Mouse (Mus musculus): ENCODE measurements around the gene Clec4f. TPM values are rescaled to one million over a fixed set of nuclear protein-coding genes. Genes with fewer than 3 reads are reported as not detected.

Gene Clec4f
- polyA plus RNA-seq (2014; fragmentation: Nextera tagmentation; extraction: Ambion mirVana) = 0.19 TPM in 1 of 2 replicates, not detected in the other

DNA sequence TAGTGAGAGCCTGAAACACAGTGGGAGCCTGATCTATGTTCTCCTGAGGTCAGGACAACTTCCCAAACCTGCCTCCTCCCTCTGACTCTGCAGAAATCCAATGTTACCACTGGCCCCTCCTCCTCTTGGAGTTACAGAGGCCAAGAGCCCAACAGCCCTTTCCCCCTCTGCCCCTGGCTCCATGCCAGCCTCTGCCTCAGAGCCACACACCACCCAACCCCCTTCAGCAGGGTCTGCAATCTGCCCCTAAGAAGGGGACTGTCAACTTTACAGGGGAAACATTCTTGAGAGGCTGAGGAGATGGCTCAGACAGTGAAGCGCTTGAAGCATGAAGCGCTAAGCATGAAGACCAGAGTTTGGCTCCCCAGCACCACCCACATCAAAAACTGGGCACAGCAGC, at the start of gene Clec4f:
Gene Clec4f, minus strand, starts transcription at position 101 of the 400 bp plus-strand sequence.
- H3K4me2 ChIP-seq = no peak within 1 kb of the TSS
- H3K9ac ChIP-seq (ENCODE audit: low read depth, low read length) = no peak within 1 kb of the TSS
- H3K27me3 ChIP-seq (ENCODE audit: control insufficient read depth, insufficient read depth, low read length) = no peaks in the 10 kb centered on the region
- no peak within 1 kb of the TSS for H3K4me3 ChIP-seq (ENCODE audit: low read depth, low read length)
- H3K27ac ChIP-seq (ENCODE audit: low read depth, low read length) = no peak within 1 kb of the TSS
- whole genome bisulfite sequencing (ENCODE audit: insufficient replicate concordance) = 93% methylated on average over 2 of the region's 2 CpGs
- H3K9me3 ChIP-seq (replicated peaks; ENCODE audit: control insufficient read depth, low read length) = no peaks in the 10 kb centered on the region
- H3K4me1 ChIP-seq (ENCODE audit: control insufficient read depth, insufficient read depth, low read length) = no peaks in the 10 kb centered on the region
- ATAC-seq (replicated peaks; ENCODE audit: insufficient number of reproducible peaks, low FRiP score, low TSS enrichment) = no peak
- no peaks in the 10 kb centered on the region for H3K36me3 ChIP-seq (ENCODE audit: control insufficient read depth, insufficient read depth, low read length)

DNA sequence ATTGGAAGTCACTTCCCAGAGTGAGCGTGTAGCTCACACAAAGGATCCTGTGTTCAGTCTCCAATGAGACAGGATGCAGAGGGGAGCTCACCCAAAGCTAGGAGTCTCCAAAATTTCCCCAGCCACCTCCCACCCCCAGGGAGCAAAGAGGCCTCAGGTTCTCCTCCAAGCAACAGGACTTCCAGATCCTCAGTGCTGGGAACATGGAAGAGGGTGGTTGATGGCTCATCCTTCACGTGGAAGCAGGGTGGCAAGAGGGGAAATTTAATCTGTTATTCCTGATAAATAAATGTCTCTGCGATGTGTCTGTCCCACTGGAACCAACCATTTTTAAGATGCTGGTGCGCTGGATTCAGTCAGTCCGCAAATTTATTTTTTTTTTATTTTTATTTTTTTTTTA, 48.7 kb upstream of the Clec4f start:
- Histone ChIP-seq H3K27me3 (ENCODE audit: control insufficient read depth, insufficient read depth, low read length) (peaks cover 93% of the 10 kb centered on the region), H3K4me3 (ENCODE audit: low read depth, low read length) (no peak overlapping the region), H3K4me2 (no peak overlapping the region), H3K4me1 (ENCODE audit: control insufficient read depth, insufficient read depth, low read length) (peaks cover 5% of the 10 kb centered on the region; the same call in 1 of the 2 replicates), H3K9ac (ENCODE audit: low read depth, low read length) (no peak overlapping the region), H3K27ac (ENCODE audit: low read depth, low read length) (no peak overlapping the region), H3K36me3 (ENCODE audit: control insufficient read depth, insufficient read depth, low read length) (no peaks in the 10 kb centered on the region), H3K9me3 (replicated peaks; ENCODE audit: control insufficient read depth, low read length) (no peaks in the 10 kb centered on the region)
- no peak for ATAC-seq (replicated peaks; ENCODE audit: insufficient number of reproducible peaks, low FRiP score, low TSS enrichment)
- WGBS (ENCODE audit: insufficient replicate concordance) = 19% methylated on average over 5 of the region's 5 CpGs

DNA sequence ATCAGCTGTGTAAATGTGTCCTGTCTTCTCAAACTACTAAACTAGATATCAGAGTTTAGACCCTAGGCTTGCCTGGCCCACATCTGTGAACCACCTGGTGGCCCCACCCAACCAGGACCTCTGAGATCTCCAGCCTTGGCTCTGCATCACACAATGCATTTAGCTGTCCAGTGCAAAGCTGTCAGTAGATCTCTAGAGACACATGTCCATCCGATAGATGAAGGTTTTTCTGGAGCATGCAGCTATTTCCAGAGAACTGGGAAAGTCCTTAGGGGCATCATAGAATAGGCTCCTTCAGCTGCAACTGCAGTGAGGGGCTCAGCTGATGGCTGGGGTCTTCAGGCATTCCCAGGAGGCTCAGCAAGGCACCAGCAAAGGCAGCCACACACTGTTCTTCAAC, 48.3 kb upstream of the Clec4f start:
- Histone ChIP-seq H3K4me3 (ENCODE audit: low read depth, low read length) (no peak overlapping the region), H3K9me3 (replicated peaks; ENCODE audit: control insufficient read depth, low read length) (no peaks in the 10 kb centered on the region), H3K27me3 (ENCODE audit: control insufficient read depth, insufficient read depth, low read length) (peaks cover 93% of the 10 kb centered on the region), H3K27ac (ENCODE audit: low read depth, low read length) (no peak overlapping the region), H3K4me1 (ENCODE audit: control insufficient read depth, insufficient read depth, low read length) (peaks cover 5% of the 10 kb centered on the region; the same call in 1 of the 2 replicates), H3K9ac (ENCODE audit: low read depth, low read length) (no peak overlapping the region), H3K36me3 (ENCODE audit: control insufficient read depth, insufficient read depth, low read length) (no peaks in the 10 kb centered on the region), H3K4me2 (no peak overlapping the region)
- no peak for ATAC-seq (replicated peaks; ENCODE audit: insufficient number of reproducible peaks, low FRiP score, low TSS enrichment)
- WGBS (ENCODE audit: insufficient replicate concordance) = 10% methylated on average over 1 of the region's 1 CpGs

DNA sequence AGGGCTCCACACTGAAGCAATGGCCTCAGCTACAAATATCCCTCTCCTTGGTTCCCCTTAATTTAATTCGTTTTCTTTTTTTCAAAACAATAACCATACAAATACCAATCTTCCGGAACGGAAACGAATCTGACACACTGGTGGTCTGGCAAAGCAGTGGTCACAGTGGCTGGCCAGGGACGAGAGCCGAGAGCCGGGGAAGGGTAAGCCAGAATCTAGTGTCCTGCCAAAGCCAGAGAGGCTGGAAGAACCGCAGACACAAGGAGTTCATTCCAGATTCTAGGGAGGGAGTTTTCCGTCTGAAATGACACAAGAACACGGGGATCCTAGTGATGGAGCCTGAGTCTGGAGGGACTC, 47.7 kb upstream of the Clec4f start:
- ATAC-seq (replicated peaks; ENCODE audit: insufficient number of reproducible peaks, low FRiP score, low TSS enrichment) = no peak

DNA sequence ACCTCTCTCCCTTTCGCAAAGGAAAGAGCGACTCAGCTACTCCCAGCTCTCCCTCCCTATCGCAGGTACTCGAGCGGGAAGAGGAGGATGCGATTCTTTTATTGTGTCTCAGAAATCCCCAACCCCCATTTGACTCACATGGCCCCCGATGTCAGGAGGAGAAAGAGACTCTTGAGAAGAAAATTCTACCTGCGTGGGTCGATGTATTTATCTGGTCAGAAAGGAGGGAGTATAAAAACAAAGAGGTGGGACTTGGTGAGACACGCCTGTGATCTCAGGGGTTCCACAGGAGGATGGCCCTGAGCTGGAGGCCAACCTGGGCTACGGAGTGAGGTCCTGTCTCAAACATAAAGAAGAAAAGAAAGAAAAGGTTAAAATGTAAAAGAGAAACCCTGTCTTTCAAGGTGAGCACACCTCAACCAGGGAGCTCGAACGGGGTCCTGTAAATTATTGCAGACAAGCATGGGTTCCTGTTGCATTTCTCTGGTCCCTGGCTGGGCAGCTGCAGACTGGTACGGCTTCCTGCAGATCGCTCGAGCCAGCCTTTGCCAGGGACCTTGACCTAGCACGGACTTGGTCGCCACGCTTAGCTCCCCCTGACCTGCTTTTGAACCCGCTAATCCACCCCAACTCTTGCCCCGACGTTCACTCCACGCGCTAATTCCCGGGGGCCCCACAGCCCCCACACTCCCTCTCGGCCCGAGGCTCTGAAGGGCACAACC, 47.2 kb upstream of the Clec4f start:
- H3K4me1 ChIP-seq (ENCODE audit: control insufficient read depth, insufficient read depth, low read length) = peaks cover 5% of the 10 kb centered on the region; the same call in 1 of the 2 replicates
- no peak overlapping the region for H3K9ac ChIP-seq (ENCODE audit: low read depth, low read length)
- no peak for ATAC-seq (replicated peaks; ENCODE audit: insufficient number of reproducible peaks, low FRiP score, low TSS enrichment)
- H3K9me3 ChIP-seq (replicated peaks; ENCODE audit: control insufficient read depth, low read length) = no peaks in the 10 kb centered on the region
- no peak overlapping the region for H3K27ac ChIP-seq (ENCODE audit: low read depth, low read length)
- H3K4me3 ChIP-seq (ENCODE audit: low read depth, low read length) = no peak overlapping the region
- 1% methylated on average over 27 of the region's 27 CpGs for whole genome bisulfite sequencing (ENCODE audit: insufficient replicate concordance)
- H3K36me3 ChIP-seq (ENCODE audit: control insufficient read depth, insufficient read depth, low read length) = no peaks in the 10 kb centered on the region
- H3K27me3 ChIP-seq (ENCODE audit: control insufficient read depth, insufficient read depth, low read length) = peaks cover 93% of the 10 kb centered on the region
- no peak overlapping the region for H3K4me2 ChIP-seq

More for the DNA sequence above, 47.7 kb upstream of the Clec4f start:
- no peak overlapping the region for H3K9ac ChIP-seq (ENCODE audit: low read depth, low read length)
- H3K27ac ChIP-seq (ENCODE audit: low read depth, low read length) = no peak overlapping the region
- H3K4me1 ChIP-seq (ENCODE audit: control insufficient read depth, insufficient read depth, low read length) = peaks cover 5% of the 10 kb centered on the region; the same call in 1 of the 2 replicates
- H3K4me3 ChIP-seq (ENCODE audit: low read depth, low read length) = no peak overlapping the region
- H3K36me3 ChIP-seq (ENCODE audit: control insufficient read depth, insufficient read depth, low read length) = no peaks in the 10 kb centered on the region
- H3K9me3 ChIP-seq (replicated peaks; ENCODE audit: control insufficient read depth, low read length) = no peaks in the 10 kb centered on the region
- H3K27me3 ChIP-seq (ENCODE audit: control insufficient read depth, insufficient read depth, low read length) = peaks cover 93% of the 10 kb centered on the region
- H3K4me2 ChIP-seq = no peak overlapping the region
- 1% methylated on average over 10 of the region's 10 CpGs for WGBS (ENCODE audit: insufficient replicate concordance)

DNA sequence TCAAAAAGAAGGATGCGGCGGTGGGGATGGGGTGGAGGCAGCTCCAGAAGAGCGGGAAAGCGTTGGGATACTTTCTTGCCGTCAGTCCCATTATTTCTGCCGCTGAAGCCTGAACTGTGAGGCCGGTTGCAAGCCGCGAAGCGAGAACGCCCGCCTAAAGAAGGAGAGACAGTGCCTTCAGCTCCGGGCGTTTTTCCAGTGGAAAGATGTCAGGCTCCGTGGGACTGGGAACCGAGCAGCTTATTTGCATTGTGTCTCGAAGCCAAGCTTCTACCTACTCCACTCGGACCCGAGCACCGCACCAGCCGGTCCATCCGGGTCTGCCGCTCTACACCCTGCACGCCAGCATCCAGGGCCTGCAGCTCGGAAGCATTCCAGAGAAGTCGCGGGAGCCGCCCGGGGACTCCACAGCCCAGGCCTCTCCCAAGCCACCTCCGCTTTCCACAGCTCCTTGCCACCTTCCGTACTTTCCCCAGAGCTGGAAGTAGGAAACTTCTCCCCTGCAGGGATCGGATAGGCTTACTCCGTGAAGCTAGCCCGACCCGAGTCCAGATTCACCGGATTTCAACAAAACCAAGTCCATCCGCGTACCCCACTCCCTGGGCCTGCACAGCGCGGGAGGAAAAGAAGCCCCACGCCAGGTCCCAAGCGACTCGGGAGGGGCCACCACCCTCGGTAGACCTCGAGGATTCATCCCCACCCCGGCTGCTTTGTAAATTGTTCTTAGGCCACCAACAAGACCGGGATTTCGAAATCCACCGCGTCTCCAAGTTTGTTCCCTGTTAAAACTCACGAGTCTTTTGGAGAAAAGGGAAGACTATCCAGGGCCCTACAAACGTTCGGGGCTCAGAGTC, 46.4 kb upstream of the Clec4f start:
- H3K36me3 ChIP-seq (ENCODE audit: control insufficient read depth, insufficient read depth, low read length) = no peaks in the 10 kb centered on the region
- peaks cover 5% of the 10 kb centered on the region; the same call in 1 of the 2 replicates for H3K4me1 ChIP-seq (ENCODE audit: control insufficient read depth, insufficient read depth, low read length)
- peak overlapping the region; percentile 44 for H3K4me2 ChIP-seq
- no peaks in the 10 kb centered on the region for H3K9me3 ChIP-seq (replicated peaks; ENCODE audit: control insufficient read depth, low read length)
- no peak overlapping the region for H3K9ac ChIP-seq (ENCODE audit: low read depth, low read length)
- under 1% methylated on average over 53 of the region's 53 CpGs for WGBS (ENCODE audit: insufficient replicate concordance)
- 0 out of 2 replicates have a peak, but pooled peaks have one; percentile 26 for ATAC-seq (replicated peaks; ENCODE audit: insufficient number of reproducible peaks, low FRiP score, low TSS enrichment)
- H3K4me3 ChIP-seq (ENCODE audit: low read depth, low read length) = peak overlapping the region; percentile 18
- peaks cover 93% of the 10 kb centered on the region for H3K27me3 ChIP-seq (ENCODE audit: control insufficient read depth, insufficient read depth, low read length)
- no peak overlapping the region for H3K27ac ChIP-seq (ENCODE audit: low read depth, low read length)

DNA sequence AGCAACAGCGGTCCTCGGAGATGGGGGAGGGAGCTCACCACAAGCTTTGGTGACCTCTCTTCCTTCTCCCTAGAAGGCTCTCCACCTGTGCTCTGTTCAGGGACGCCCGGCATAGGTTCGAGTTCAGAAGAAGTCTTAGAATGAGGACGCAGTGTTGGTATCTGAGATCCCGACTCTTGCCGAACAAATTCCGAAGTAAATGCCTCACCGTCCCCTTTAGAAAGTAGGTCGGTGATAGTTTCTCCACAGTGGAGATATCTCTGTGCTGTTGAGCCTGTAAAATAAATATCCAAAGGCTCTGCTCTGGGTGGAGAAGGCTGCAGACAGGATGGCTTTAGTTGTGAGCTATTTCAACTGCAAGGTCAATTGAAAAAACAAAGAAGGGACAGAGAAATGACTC, 45.0 kb upstream of the Clec4f start:
- Histone ChIP-seq H3K36me3 (ENCODE audit: control insufficient read depth, insufficient read depth, low read length) (no peaks in the 10 kb centered on the region), H3K9me3 (replicated peaks; ENCODE audit: control insufficient read depth, low read length) (no peaks in the 10 kb centered on the region), H3K4me1 (ENCODE audit: control insufficient read depth, insufficient read depth, low read length) (peaks cover 5% of the 10 kb centered on the region; the same call in 1 of the 2 replicates), H3K9ac (ENCODE audit: low read depth, low read length) (no peak overlapping the region), H3K4me3 (ENCODE audit: low read depth, low read length) (no peak overlapping the region), H3K27ac (ENCODE audit: low read depth, low read length) (no peak overlapping the region), H3K4me2 (no peak overlapping the region), H3K27me3 (ENCODE audit: control insufficient read depth, insufficient read depth, low read length) (peaks cover 93% of the 10 kb centered on the region)
- ATAC-seq (replicated peaks; ENCODE audit: insufficient number of reproducible peaks, low FRiP score, low TSS enrichment) = no peak
- WGBS (ENCODE audit: insufficient replicate concordance) = 0% methylated on average over 11 of the region's 11 CpGs

DNA sequence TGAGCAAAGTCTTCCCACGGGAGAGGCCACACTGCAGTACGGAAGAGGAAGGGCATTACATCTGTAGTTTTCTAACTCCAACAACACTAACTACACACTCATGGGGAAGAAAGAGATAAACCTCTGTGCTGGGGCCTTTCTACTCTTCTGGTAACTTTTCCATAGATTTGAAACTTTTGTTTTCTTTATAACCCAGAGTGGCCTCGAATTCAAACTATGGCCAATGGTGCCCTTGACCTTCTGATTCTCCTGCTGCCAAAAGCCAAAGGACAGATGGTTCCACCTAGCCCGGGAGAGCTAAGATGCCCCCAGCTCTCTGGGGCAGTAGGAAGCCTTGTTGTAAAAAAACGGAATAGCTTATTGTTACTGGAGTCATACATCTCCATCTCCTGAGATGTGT, 44.0 kb upstream of the Clec4f start:
- H3K4me1 ChIP-seq (ENCODE audit: control insufficient read depth, insufficient read depth, low read length) = peaks cover 5% of the 10 kb centered on the region; the same call in 1 of the 2 replicates
- no peak overlapping the region for H3K4me2 ChIP-seq
- H3K27ac ChIP-seq (ENCODE audit: low read depth, low read length) = no peak overlapping the region
- peaks cover 93% of the 10 kb centered on the region for H3K27me3 ChIP-seq (ENCODE audit: control insufficient read depth, insufficient read depth, low read length)
- 3% methylated on average over 5 of the region's 5 CpGs for WGBS (ENCODE audit: insufficient replicate concordance)
- no peaks in the 10 kb centered on the region for H3K9me3 ChIP-seq (replicated peaks; ENCODE audit: control insufficient read depth, low read length)
- ATAC-seq (replicated peaks; ENCODE audit: insufficient number of reproducible peaks, low FRiP score, low TSS enrichment) = no peak
- no peaks in the 10 kb centered on the region for H3K36me3 ChIP-seq (ENCODE audit: control insufficient read depth, insufficient read depth, low read length)
- no peak overlapping the region for H3K9ac ChIP-seq (ENCODE audit: low read depth, low read length)
- no peak overlapping the region for H3K4me3 ChIP-seq (ENCODE audit: low read depth, low read length)
